Mouse (Mus musculus) liver, embryonic 11.5 days (tissue): ENCODE measurements around the gene Gm6034. TPM values are rescaled to one million over a fixed set of nuclear protein-coding genes. Genes with fewer than 3 reads are reported as not detected.
"Not testable (repeated sequence)": the region's sequence is repeated elsewhere in the genome, so short reads cannot be mapped to it uniquely, and the experiment has no call there.

ENCODE experiments used
- ATAC-seq: fragments of 200-750 bp; cut with Nextera tagmentation; replicated peaks from 2 replicates; pipeline ENCODE4 v1.8.0; 2017; ENCODE audit warnings: moderate number of reproducible peaks, mild to moderate bottlenecking, moderate TSS enrichment, moderate library complexity; ENCODE audit not compliant: low FRiP score
- DNase-seq: peaks from one replicate; pipeline ENCODE4 v3.0.0-alpha.2; 2017; ENCODE audit warnings: low spot score
- H3K27ac ChIP-seq: fragments of 300-500 bp; sonication (generic); 2 replicates; pipeline ENCODE4 v1.5.1; 2014; ENCODE audit warnings: mild to moderate bottlenecking, low read depth, low read length, control low read depth
- H3K27me3 ChIP-seq: fragments of 300-500 bp; sonication (generic); replicated peaks from 2 replicates; pipeline ENCODE4 v1.6.1; 2014; ENCODE audit warnings: low read length, mixed read lengths; ENCODE audit not compliant: control insufficient read depth, insufficient read depth
- H3K36me3 ChIP-seq: fragments of 300-500 bp; sonication (generic); 2 replicates; pipeline ENCODE4 v1.6.1; 2014; ENCODE audit warnings: mild to moderate bottlenecking, low read length, moderate library complexity, mixed read lengths; ENCODE audit not compliant: control insufficient read depth, insufficient read depth
- H3K4me1 ChIP-seq: fragments of 300-500 bp; sonication (generic); replicated peaks from 2 replicates; pipeline ENCODE4 v1.6.1; 2014; ENCODE audit warnings: low read length, mixed read lengths; ENCODE audit not compliant: control insufficient read depth, insufficient read depth
- H3K4me2 ChIP-seq: fragments of 300-500 bp; sonication (generic); 2 replicates; pipeline ENCODE4 v1.6.1; 2014; ENCODE audit warnings: mild to moderate bottlenecking, control low read depth, moderate library complexity
- H3K4me3 ChIP-seq: fragments of 300-500 bp; sonication (generic); 2 replicates; pipeline ENCODE4 v1.5.1; 2014; ENCODE audit warnings: low read depth, low read length, control low read depth
- H3K9ac ChIP-seq: fragments of 300-500 bp; sonication (generic); 2 replicates; pipeline ENCODE4 v1.6.1; 2014; ENCODE audit warnings: low read depth, low read length, control low read depth
- H3K9me3 ChIP-seq: fragments of 300-500 bp; sonication (generic); 2 replicates; pipeline ENCODE4 v1.6.1; 2016; ENCODE audit warnings: low read length, inconsistent platforms, mixed read lengths; ENCODE audit not compliant: control insufficient read depth
- WGBS: fragments of 180-500 bp; shearing (Covaris S2); extraction: QIAGEN DNeasy Blood & Tissue Kit; methylation state at CpG from one replicate; pipeline ENCODE4 v1.1.7; 2014; 5-methylcytosine and 5-hydroxymethylcytosine counted together
- polyA plus RNA-seq: library from polyadenylated mRNA; unstranded; fragments of >200 nt; fragmentation: Nextera tagmentation; extraction: Ambion mirVana; gene quantifications from 2 replicates; pipeline ENCODE4 v1.2.1, GENCODE M21; 2014

Gm6034 gene
- polyA plus RNA-seq, 1 experiment from 2014 or later, result not detected

DNA sequence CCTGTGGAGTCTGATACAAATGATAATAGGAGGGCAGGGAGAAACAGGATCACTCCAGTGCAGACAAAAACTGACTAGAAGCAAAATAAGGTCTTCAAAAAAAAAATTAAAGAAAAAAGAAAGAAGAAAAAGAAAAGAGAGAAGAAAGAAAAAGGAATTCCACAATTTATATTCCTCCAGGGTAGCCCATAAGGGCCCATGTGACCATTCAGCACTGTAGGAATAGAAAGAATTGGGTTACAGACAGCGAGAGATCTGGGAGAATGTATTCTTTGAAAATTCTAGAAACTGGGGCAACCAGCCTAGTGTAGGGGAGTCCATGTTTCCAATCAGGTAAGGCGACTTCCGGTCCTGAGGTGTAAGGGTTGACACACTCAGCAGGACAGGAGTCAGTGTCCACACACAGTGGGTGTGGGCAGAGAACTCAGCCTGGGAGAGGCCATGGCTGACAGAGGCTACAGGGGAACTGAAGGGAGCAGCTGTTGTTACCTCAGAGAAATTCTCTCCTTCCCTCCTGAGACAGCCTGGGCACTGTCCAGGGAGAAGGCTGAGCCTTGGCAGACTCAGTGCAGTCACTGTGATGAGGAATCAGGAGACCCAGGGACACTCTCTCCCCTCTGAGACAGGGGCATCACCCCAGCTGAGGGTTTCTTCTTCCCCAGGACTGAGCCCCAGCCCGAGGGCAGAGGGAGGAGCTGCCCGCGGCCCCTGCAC is 39.9 kb downstream of the Gm6034 start:
- 32% methylated on average over 4 of the region's 6 CpGs for WGBS
- not testable (repeated sequence) for H3K36me3 ChIP-seq, H3K27ac ChIP-seq, H3K9ac ChIP-seq, DNase-seq, ATAC-seq, H3K9me3 ChIP-seq, H3K4me1 ChIP-seq
- Histone ChIP-seq H3K27me3 (peaks cover 35% of the 10 kb centered on the region), H3K4me2 (peak overlapping the region; percentile 78), H3K4me3 (peak overlapping the region; percentile 54)

GRCm38 (mm10) chr17:36083266-36083869 is 40.6 kb downstream of the Gm6034 start:
- Histone ChIP-seq H3K36me3 (no peaks in the 10 kb centered on the region), H3K9ac (0 out of 2 replicates have a peak overlapping the region, but pooled peaks have one; percentile 52), H3K9me3 (no peaks in the 10 kb centered on the region), H3K27me3 (peaks cover 35% of the 10 kb centered on the region), H3K27ac (no peak overlapping the region), H3K4me2 (peak overlapping the region; percentile 78), H3K4me1 (0 out of 2 replicates have a peak, but pooled peaks cover 3% of the 10 kb centered on the region), H3K4me3 (peak overlapping the region; percentile 54)
- peak; percentile 63 for DNase-seq
- ATAC-seq, result peak; percentile 49; the same call in 1 of the 2 replicates
- 1% methylated on average over 46 of the region's 46 CpGs for WGBS

GRCm38 (mm10) chr17:36083870-36084451 is 41.2 kb downstream of the Gm6034 start:
- Histone ChIP-seq H3K9ac (0 out of 2 replicates have a peak overlapping the region, but pooled peaks have one; percentile 52), H3K4me1 (0 out of 2 replicates have a peak, but pooled peaks cover 3% of the 10 kb centered on the region), H3K4me2 (peak overlapping the region; percentile 78), H3K27ac (no peak overlapping the region), H3K36me3 (no peaks in the 10 kb centered on the region), H3K27me3 (peaks cover 35% of the 10 kb centered on the region), H3K4me3 (peak overlapping the region; percentile 54), H3K9me3 (no peaks in the 10 kb centered on the region)
- DNase-seq, result no peak
- under 1% methylated on average over 42 of the region's 42 CpGs for WGBS
- peak; percentile 29; the same call in 1 of the 2 replicates for ATAC-seq

DNA sequence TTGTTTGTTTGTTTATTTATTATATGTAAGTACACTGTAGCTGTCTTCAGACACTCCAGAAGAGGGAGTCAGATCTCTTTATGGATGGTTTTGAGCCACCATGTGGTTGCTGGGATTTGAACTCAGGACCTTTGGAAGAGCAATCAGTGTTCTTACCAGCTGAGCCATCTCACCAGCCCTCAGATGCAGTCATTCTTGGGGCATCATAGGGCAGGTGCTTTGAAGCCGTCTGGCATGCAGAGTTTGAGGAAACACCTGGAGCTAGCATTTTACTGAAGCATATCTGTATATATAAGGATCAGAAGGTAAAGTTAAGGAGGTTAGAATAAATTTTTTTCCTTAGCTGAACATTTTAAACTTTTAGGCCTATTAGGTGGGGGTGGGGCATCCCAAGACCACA is 43.2 kb downstream of the Gm6034 start:
- peaks cover 35% of the 10 kb centered on the region for H3K27me3 ChIP-seq
- not testable (repeated sequence) for ATAC-seq
- WGBS, result 55% methylated on average over 1 of the region's 1 CpGs

DNA sequence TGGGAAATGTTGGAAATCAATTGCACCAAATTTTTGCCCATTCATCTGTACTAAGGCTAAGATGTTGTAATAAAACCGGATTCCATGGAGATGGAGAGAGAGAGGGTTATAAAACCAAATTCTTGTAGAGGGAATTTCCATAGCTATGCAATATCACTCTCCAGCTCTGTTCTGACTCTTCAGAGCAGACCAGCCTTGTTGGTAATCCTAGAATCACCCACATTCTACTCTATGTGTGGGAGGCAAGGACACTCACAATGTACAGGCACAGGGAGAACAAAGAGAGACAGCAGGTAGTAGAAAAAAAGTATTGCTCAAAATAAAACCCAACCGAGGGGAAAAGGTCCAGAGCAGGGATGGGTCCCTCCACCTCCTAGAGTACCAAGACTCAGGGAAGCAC is 49.2 kb downstream of the Gm6034 start:
- DNase-seq, H3K36me3 ChIP-seq, H3K4me2 ChIP-seq, H3K9ac ChIP-seq, H3K27ac ChIP-seq, H3K4me1 ChIP-seq, H3K9me3 ChIP-seq, H3K4me3 ChIP-seq, H3K27me3 ChIP-seq, ATAC-seq: not testable (repeated sequence)
- WGBS, result no CpG with 5 or more reads among the region's 2 CpGs

More for the DNA sequence above, 43.2 kb downstream of the Gm6034 start:
- DNase-seq, H3K27ac ChIP-seq, H3K36me3 ChIP-seq, H3K4me2 ChIP-seq, H3K9ac ChIP-seq, H3K4me3 ChIP-seq, H3K9me3 ChIP-seq, H3K4me1 ChIP-seq: not testable (repeated sequence)

GRCm38 (mm10) chr17:36092520-36092919 is 49.8 kb downstream of the Gm6034 start:
- H3K4me2 ChIP-seq, H3K4me1 ChIP-seq, H3K27ac ChIP-seq, DNase-seq, ATAC-seq, H3K36me3 ChIP-seq, H3K27me3 ChIP-seq, H3K9ac ChIP-seq, H3K9me3 ChIP-seq, H3K4me3 ChIP-seq: not testable (repeated sequence)

DNA sequence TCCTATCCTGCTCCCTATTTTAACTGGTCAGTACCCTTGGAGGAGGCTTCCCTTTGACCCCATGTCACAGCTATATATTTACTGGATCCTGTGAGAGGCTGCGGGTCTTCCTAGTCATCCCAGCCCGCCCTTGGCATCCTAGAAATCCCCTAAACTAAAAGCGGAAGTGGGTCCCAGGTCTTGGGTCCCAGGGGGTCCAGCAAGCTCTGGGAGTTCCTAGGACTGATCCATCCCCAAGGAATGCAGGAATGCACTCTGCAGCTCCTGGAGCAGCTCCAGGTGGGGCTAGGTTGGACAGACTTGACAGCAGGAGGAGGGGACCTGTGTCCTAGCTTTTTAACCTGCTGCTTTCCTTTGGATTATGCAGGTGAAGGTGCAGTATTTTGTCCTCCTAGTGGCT is 51.2 kb downstream of the Gm6034 start:
- Histone ChIP-seq H3K9me3 (no peaks in the 10 kb centered on the region), H3K4me1 (no peaks in the 10 kb centered on the region), H3K4me2 (no peak overlapping the region), H3K4me3 (no peak overlapping the region), H3K9ac (no peak overlapping the region), H3K36me3 (no peaks in the 10 kb centered on the region), H3K27ac (no peak overlapping the region), H3K27me3 (no peaks in the 10 kb centered on the region; the same call in 1 of the 2 replicates)
- ATAC-seq (no peak), DNase-seq (no peak)
- 23% methylated on average over 3 of the region's 3 CpGs for WGBS

DNA sequence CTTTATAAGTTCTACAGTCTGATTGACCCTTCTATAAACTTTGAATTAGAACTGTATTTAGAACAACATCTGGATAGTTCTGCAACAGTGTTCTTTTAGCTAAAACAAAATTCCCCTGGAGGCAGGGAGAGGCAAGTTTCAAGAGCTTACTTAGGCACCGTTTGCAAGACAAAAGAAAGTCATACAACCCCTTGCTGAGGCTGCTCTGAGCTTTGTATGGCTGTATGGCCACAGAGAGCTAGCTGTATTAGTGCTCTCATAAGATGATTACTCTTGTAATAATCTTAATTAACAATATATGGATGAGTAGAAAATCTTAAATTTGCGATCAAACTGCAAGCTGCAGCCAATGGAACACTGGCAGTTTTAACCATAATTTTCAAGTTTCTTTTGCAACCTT is 56.8 kb downstream of the Gm6034 start:
- not testable (repeated sequence) for H3K4me2 ChIP-seq, H3K4me3 ChIP-seq, H3K9ac ChIP-seq, H3K27me3 ChIP-seq, H3K27ac ChIP-seq, H3K9me3 ChIP-seq, DNase-seq, H3K36me3 ChIP-seq, ATAC-seq, H3K4me1 ChIP-seq
- WGBS, result 67% methylated on average over 2 of the region's 2 CpGs
